Mouse (Mus musculus) hindbrain, postnatal 0 days (tissue): ENCODE results near the gene Mfsd8. TPM values are rescaled to one million over a fixed set of nuclear protein-coding genes. Genes with fewer than 3 reads are reported as not detected.

Source experiments
- ATAC-seq: fragments of 200-750 bp; cut with Nextera tagmentation; 2 replicates; pipeline ENCODE4 v1.8.0; 2017; ENCODE audit warnings: mild to moderate bottlenecking, moderate TSS enrichment, moderate library complexity
- DNase-seq: peaks from one replicate; pipeline ENCODE4 v3.0.0-alpha.2; 2015; ENCODE audit warnings: low spot score
- H3K27ac ChIP-seq: fragments of 300-500 bp; sonication (generic); 2 replicates; pipeline ENCODE4 v1.5.1; 2014; ENCODE audit warnings: mild to moderate bottlenecking
- H3K27me3 ChIP-seq: fragments of 300-500 bp; sonication (generic); 2 replicates; pipeline ENCODE4 v1.6.1; 2014; ENCODE audit warnings: low read length, mixed read lengths; ENCODE audit not compliant: insufficient read depth
- H3K36me3 ChIP-seq: fragments of 300-500 bp; sonication (generic); 2 replicates; pipeline ENCODE4 v1.6.1; 2014; ENCODE audit warnings: low read length, mixed read lengths; ENCODE audit not compliant: insufficient read depth
- H3K4me1 ChIP-seq: fragments of 300-500 bp; sonication (generic); 2 replicates; pipeline ENCODE4 v1.6.1; 2014; ENCODE audit warnings: antibody characterized with exemption, low read length, mixed read lengths; ENCODE audit not compliant: insufficient read depth
- H3K4me2 ChIP-seq: fragments of 300-500 bp; sonication (generic); 2 replicates; pipeline ENCODE4 v1.6.1; 2014; ENCODE audit warnings: low read depth, mild to moderate bottlenecking, low read length, moderate library complexity, mixed read lengths
- H3K4me3 ChIP-seq: fragments of 300-500 bp; sonication (generic); 2 replicates; pipeline ENCODE4 v1.5.1; 2014; ENCODE audit warnings: low read length
- H3K9ac ChIP-seq: fragments of 300-500 bp; sonication (generic); replicated peaks from 2 replicates; pipeline ENCODE4 v1.6.1; 2014; ENCODE audit warnings: mild to moderate bottlenecking, low read length, moderate library complexity, mixed read lengths
- H3K9me3 ChIP-seq: fragments of 300-500 bp; sonication (generic); 2 replicates; pipeline ENCODE4 v1.6.1; 2016; ENCODE audit warnings: low read length, mixed read lengths
- CTCF ChIP-seq: IDR thresholded peaks from 2 replicates; pipeline ENCODE4 v1.5.1; 2016; ENCODE audit warnings: antibody characterized with exemption, control low read depth, low read depth
- WGBS: fragments of 180-500 bp; shearing (Covaris S2); extraction: QIAGEN DNeasy Blood & Tissue Kit; methylation state at CpG from one replicate; pipeline ENCODE4 v1.1.7; 2014; 5-methylcytosine and 5-hydroxymethylcytosine counted together
- polyA plus RNA-seq: library from polyadenylated mRNA; unstranded; fragments of >200 nt; fragmentation: Nextera tagmentation; extraction: Ambion mirVana; gene quantifications from 2 replicates; pipeline ENCODE4 v1.2.1, GENCODE M21; 2015
- total RNA-seq: library from RNA; depleted of rRNA; stranded (reverse); fragments of >200 nt; gene quantifications from 2 replicates; pipeline ENCODE4 v1.2.3, GENCODE M21; 2014

Gene Mfsd8
- total and polyA plus RNA-seq, 2 experiments from 2014 or later: 7.8 to 11.3 TPM

DNA sequence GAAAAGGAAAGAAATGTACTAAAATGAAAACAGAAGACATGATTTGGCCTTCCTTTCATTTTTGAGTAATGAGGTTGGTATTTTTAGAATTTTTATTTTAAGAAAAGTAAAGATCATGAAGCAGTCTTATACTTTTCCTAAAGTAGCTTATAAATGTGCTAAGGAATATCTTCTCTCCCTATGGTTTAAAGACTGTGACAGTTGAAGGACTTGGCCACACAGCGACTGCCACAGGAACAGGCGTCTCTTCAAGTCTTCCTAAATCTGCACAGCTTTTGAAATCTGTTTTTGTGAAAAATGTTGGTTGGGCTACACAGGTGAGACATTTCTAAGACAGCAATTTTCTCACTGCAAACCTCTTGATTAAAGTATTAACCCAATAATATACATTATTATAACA, 33.4 kb downstream of the Mfsd8 start:
- Histone ChIP-seq H3K4me2 (no peak overlapping the region), H3K36me3 (peaks cover 26% of the 10 kb centered on the region), H3K4me1 (no peaks in the 10 kb centered on the region), H3K9me3 (no peaks in the 10 kb centered on the region), H3K27ac (no peak overlapping the region), H3K27me3 (no peaks in the 10 kb centered on the region), H3K9ac (no peak overlapping the region), H3K4me3 (no peak overlapping the region)
- 97% methylated on average over 2 of the region's 2 CpGs for WGBS
- TF ChIP-seq CTCF: no peak
- DNase-seq (no peak), ATAC-seq (no peak)

DNA sequence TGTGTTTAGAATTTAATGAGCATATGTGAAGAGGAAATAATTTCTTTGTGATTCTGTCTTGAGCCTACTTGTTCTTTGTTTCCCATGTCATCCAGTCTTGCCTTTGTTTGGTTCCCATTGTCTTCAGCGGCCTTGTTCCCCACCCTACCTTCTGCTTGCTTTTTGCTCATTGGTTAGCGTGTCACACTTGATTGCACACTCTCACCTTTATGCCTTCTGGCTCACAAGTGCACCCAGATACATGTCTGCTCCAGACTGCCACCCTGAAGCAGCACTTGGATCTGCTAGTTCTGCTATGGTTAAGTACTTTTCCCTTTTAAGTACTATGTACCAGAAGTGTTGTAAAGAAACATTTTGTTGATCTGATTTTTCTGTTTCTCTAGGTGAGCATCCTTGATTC, 36.8 kb downstream of the Mfsd8 start:
- peaks cover 30% of the 10 kb centered on the region; the same call in 1 of the 2 replicates for H3K36me3 ChIP-seq
- DNase-seq: no peak
- no peaks in the 10 kb centered on the region for H3K27me3 ChIP-seq
- no peak for ATAC-seq
- H3K27ac ChIP-seq: no peak overlapping the region
- TF ChIP-seq CTCF: no peak
- H3K9me3 ChIP-seq: no peaks in the 10 kb centered on the region
- H3K9ac ChIP-seq: no peak overlapping the region
- 50% methylated on average over 2 of the region's 2 CpGs for WGBS
- no peak overlapping the region for H3K4me2 ChIP-seq
- no peaks in the 10 kb centered on the region for H3K4me1 ChIP-seq
- H3K4me3 ChIP-seq: no peak overlapping the region

GRCm38 (mm10) chr3:40808686-40809085, 38.0 kb downstream of the Mfsd8 start:
- WGBS: 91% methylated on average over 10 of the region's 10 CpGs
- H3K9me3 ChIP-seq: no peaks in the 10 kb centered on the region
- no peaks in the 10 kb centered on the region for H3K4me1 ChIP-seq
- H3K36me3 ChIP-seq: peaks cover 30% of the 10 kb centered on the region; the same call in 1 of the 2 replicates
- no peak overlapping the region for H3K27ac ChIP-seq
- TF ChIP-seq CTCF: no peak
- H3K9ac ChIP-seq: no peak overlapping the region
- ATAC-seq (no peak), DNase-seq (no peak)
- H3K27me3 ChIP-seq: no peaks in the 10 kb centered on the region
- no peak overlapping the region for H3K4me2 ChIP-seq
- H3K4me3 ChIP-seq: no peak overlapping the region

- 85% methylated on average over 2 of the region's 2 CpGs for WGBS
- no peak for TF ChIP-seq CTCF
- DNase-seq: no peak
- Histone ChIP-seq H3K9me3 (no peaks in the 10 kb centered on the region), H3K4me2 (no peak overlapping the region), H3K4me1 (no peaks in the 10 kb centered on the region), H3K27ac (no peak overlapping the region), H3K9ac (no peak overlapping the region), H3K4me3 (no peak overlapping the region), H3K27me3 (no peaks in the 10 kb centered on the region), H3K36me3 (peaks cover 21% of the 10 kb centered on the region; the same call in 1 of the 2 replicates)
- no peak for ATAC-seq
These were observed 39.8 kb downstream of the Mfsd8 start for GRCm38 (mm10) chr3:40806871-40807270.

GRCm38 (mm10) chr3:40800373-40800823, 46.3 kb downstream of the Mfsd8 start:
- Histone ChIP-seq H3K9me3 (no peaks in the 10 kb centered on the region), H3K4me2 (peak overlapping the region; percentile 88), H3K27me3 (no peaks in the 10 kb centered on the region), H3K4me3 (peak overlapping the region; percentile 97), H3K36me3 (peaks cover 4% of the 10 kb centered on the region; the same call in 1 of the 2 replicates), H3K4me1 (no peaks in the 10 kb centered on the region; the same call in 1 of the 2 replicates), H3K27ac (peak overlapping the region; percentile 62; the same call in 1 of the 2 replicates), H3K9ac (peak overlapping the region; percentile 73)
- WGBS: 0% methylated on average over 31 of the region's 37 CpGs
- ATAC-seq (no peak; the same call in 1 of the 2 replicates), DNase-seq (no peak)
- no peak for TF ChIP-seq CTCF

DNA sequence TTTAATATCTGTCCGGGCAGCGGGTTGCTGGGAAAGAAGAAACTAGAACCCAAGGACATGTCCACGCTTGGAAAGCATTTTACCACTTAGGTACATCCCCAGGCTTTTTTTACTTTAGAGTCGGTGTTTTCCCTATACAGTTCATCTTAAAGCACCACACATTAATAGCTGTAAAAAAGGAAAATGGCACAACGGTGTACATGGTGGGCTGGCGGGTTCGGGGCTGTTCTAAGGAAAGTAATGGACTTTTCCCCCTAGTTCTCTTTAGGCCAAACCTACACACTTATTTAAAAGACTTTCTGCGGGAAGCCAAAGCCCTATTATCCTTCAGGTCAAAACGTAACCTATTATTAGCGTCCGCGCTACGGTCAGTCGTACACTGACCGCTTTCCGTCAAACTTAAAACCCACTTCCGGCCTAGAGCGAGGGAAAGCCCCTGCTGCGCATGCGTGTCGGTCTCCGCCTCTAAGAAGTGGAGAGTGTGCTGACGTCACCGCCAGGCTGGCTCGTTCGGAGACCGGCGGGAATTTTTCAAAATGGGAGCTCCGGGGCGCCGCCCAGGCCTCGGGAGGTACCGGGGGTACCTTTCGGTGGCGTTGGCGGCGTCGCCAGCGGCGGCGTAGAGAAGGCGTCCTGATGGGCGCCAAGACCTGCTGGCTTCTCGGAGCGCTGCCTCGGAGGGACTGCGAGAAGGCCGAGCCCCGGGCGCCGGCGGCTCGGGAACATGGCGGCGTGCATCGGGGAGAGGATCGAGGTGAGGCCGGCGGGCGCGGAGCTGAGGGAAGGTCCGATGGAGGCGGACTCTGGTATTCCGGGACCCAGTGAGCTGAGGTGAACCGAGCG, 46.9 kb downstream of the Mfsd8 start, which contains the start of gene Plk4:
Gene Plk4, plus strand, starts transcription at position 490 of the 843 bp plus-strand sequence.
- H3K4me3 ChIP-seq: peak within 1 kb of the TSS; percentile 97
- DNase-seq (peak; percentile 99), ATAC-seq (peak; percentile 97)
- H3K4me1 ChIP-seq: no peaks in the 10 kb centered on the region; the same call in 1 of the 2 replicates
- peak within 1 kb of the TSS; percentile 62; the same call in 1 of the 2 replicates for H3K27ac ChIP-seq
- H3K4me2 ChIP-seq: peak within 1 kb of the TSS; percentile 88
- no peaks in the 10 kb centered on the region for H3K27me3 ChIP-seq
- TF ChIP-seq CTCF: no peak
- peak within 1 kb of the TSS; percentile 73 for H3K9ac ChIP-seq
- WGBS: 2% methylated on average over 66 of the region's 66 CpGs
- no peaks in the 10 kb centered on the region for H3K9me3 ChIP-seq
- no peaks in the 10 kb centered on the region; the same call in 1 of the 2 replicates for H3K36me3 ChIP-seq
